16 mouse cellular contexts compared by ENCODE assay signal in genomic region chr7:122056633-122057032, GRCm38 (mm10).
"Had no signal": no experiment of that assay in that cellular context is flagged by ENCODE, and none has a peak within 500 bp of the region (broad histone marks: within the 10 kb centered on the region; RNA-seq: fewer than 3 reads in every experiment).

No protein-coding gene starts in this region.

- H3K4me1 ChIP-seq: lung, embryonic 15.5 days; midbrain, embryonic 13.5 days; midbrain, embryonic 15.5 days; neural tube, embryonic 12.5 days had no signal

- H3K27ac ChIP-seq: liver, embryonic 14.5 days; lung, embryonic 15.5 days; macrophage; midbrain, embryonic 13.5 days; midbrain, embryonic 15.5 days; neural tube, embryonic 12.5 days had no signal

- H3K9ac ChIP-seq: liver, embryonic 14.5 days; lung, embryonic 15.5 days; midbrain, embryonic 13.5 days; midbrain, embryonic 15.5 days; neural tube, embryonic 12.5 days had no signal

- H3K27me3 ChIP-seq: lung, embryonic 15.5 days; megakaryocyte, embryonic 14.5 days; midbrain, embryonic 13.5 days; midbrain, embryonic 15.5 days; neural tube, embryonic 12.5 days had no signal

- DNase-seq: lung, adult 2 months; lung, postnatal 14 days; lung, postnatal 36 days; right cerebral cortex, postnatal 14 days; thymus, adult 18-20 months; thymus, postnatal 14 days; thymus, postnatal 36 days had no signal

- H3K9me3 ChIP-seq: lung, embryonic 15.5 days; midbrain, embryonic 13.5 days; midbrain, embryonic 15.5 days; neural tube, embryonic 12.5 days had no signal

- H3K4me3 ChIP-seq: lung, embryonic 15.5 days; megakaryocyte, embryonic 14.5 days; midbrain, embryonic 13.5 days; midbrain, embryonic 15.5 days; neural tube, embryonic 12.5 days had no signal

- ATAC-seq: lung, postnatal 0 days; midbrain, embryonic 13.5 days; midbrain, embryonic 15.5 days had no signal

- H3K4me2 ChIP-seq: lung, embryonic 15.5 days; midbrain, embryonic 11.5 days; midbrain, embryonic 13.5 days; midbrain, embryonic 15.5 days; neural tube, embryonic 12.5 days had no signal
